Mouse (Mus musculus) liver, adult 2 months (tissue): ENCODE results near the gene Gpr137b.
"Not testable (repeated sequence)": the region's sequence is repeated elsewhere in the genome, so short reads cannot be mapped to it uniquely, and the experiment has no call there.

ENCODE experiments used
- CTCF ChIP-seq: fragments of 200-500 bp; IDR thresholded peaks from 2 replicates; pipeline ENCODE4 v1.5.1; 2011; ENCODE audit warnings: low read depth, low read length, control low read depth
- POLR2A ChIP-seq: fragments of 200-500 bp; IDR thresholded peaks from 2 replicates; pipeline ENCODE4 v1.6.1; 2011; ENCODE audit warnings: low read length, control low read depth; ENCODE audit not compliant: insufficient read depth; ENCODE audit errors: extremely low read depth

GRCm38 (mm10) chr13:13403839-13404238 lies 10.0 kb upstream of the Gpr137b start:
- not testable (repeated sequence) for TF ChIP-seq POLR2A, CTCF
